Mouse (Mus musculus) spleen, adult 2 months (tissue): ENCODE results near the gene Osgep.

Experiments
- CTCF ChIP-seq: fragments of 200-500 bp; IDR thresholded peaks from 2 replicates; pipeline ENCODE4 v1.5.1; 2011; ENCODE audit warnings: mild to moderate bottlenecking, inconsistent platforms; ENCODE audit not compliant: insufficient read depth, insufficient read length, insufficient replicate concordance; ENCODE audit errors: extremely low read depth
- POLR2A ChIP-seq: fragments of 200-500 bp; IDR thresholded peaks from 2 replicates; pipeline ENCODE4 v1.6.1; 2011; ENCODE audit warnings: low read depth, low read length, inconsistent platforms

GRCm38 (mm10) chr14:50892541-50893459 is 31.9 kb downstream of the Osgep start:
- TF ChIP-seq POLR2A (no peak), CTCF (no peak)
